22 mouse cellular contexts compared by ENCODE assay signal in genomic region chr3:139069539-139069938, GRCm38 (mm10). TPM values are rescaled to one million over a fixed set of nuclear protein-coding genes. Genes with fewer than 3 reads are reported as not detected.
DNase-seq lines count a peak whose midpoint lies in the region; ATAC-seq and TF ChIP-seq lines count a peak whose summit lies in the region.
"Had no signal": no experiment of that assay in that cellular context is flagged by ENCODE, and none has a peak within 500 bp of the region (broad histone marks: within the 10 kb centered on the region; RNA-seq: fewer than 3 reads in every experiment).

No protein-coding gene starts in this region.

- H3K27me3 ChIP-seq in megakaryocyte, embryonic 14.5 days (replicated peaks) = no peaks in the 10 kb centered on the region
- no peaks in the 10 kb centered on the region for H3K27me3 ChIP-seq in splenic B cell, adult 2 months (ENCODE audit: control insufficient read depth, insufficient read depth, low read length, poor library complexity, severe bottlenecking)
- no peaks in the 10 kb centered on the region for H3K27me3 ChIP-seq in forebrain, embryonic 11.5 days (ENCODE audit: control insufficient read depth, insufficient read depth, low read length)
- H3K27me3 ChIP-seq: embryonic facial prominence, embryonic 13.5 days; forebrain, embryonic 15.5 days; heart, embryonic 13.5 days; hindbrain, embryonic 13.5 days had no signal

- no peaks in the 10 kb centered on the region for H3K9me3 ChIP-seq in megakaryocyte, embryonic 14.5 days
- H3K9me3 ChIP-seq in forebrain, embryonic 11.5 days (ENCODE audit: control insufficient read depth, low read length) = no peaks in the 10 kb centered on the region
- H3K9me3 ChIP-seq: embryonic facial prominence, embryonic 13.5 days; forebrain, embryonic 15.5 days; G1E; heart, embryonic 13.5 days; hindbrain, embryonic 13.5 days had no signal

- WGBS in forebrain, embryonic 11.5 days = 81% methylated on average over 4 of the region's 4 CpGs

- H3K9ac ChIP-seq in forebrain, embryonic 11.5 days (ENCODE audit: low read length) = no peak overlapping the region
- H3K9ac ChIP-seq: embryonic facial prominence, embryonic 13.5 days; forebrain, embryonic 15.5 days; heart, embryonic 13.5 days; hindbrain, embryonic 13.5 days had no signal

- peak overlapping the region; percentile 80 for H3K27ac ChIP-seq in gastrocnemius, adult 2 months
- H3K27ac ChIP-seq in forebrain, embryonic 11.5 days (ENCODE audit: low read depth, low read length) = no peak overlapping the region
- H3K27ac ChIP-seq: embryonic facial prominence, embryonic 13.5 days; forebrain, embryonic 15.5 days; heart, embryonic 13.5 days; hindbrain, embryonic 13.5 days had no signal

- peaks cover 24% of the 10 kb centered on the region for H3K4me1 ChIP-seq in megakaryocyte, embryonic 14.5 days
- peaks cover 8% of the 10 kb centered on the region; the same call in 1 of the 2 replicates for H3K4me1 ChIP-seq in forebrain, embryonic 11.5 days (replicated peaks; ENCODE audit: control insufficient read depth, insufficient read depth, low read length)

- H3K4me2 ChIP-seq in forebrain, embryonic 11.5 days (ENCODE audit: low read depth, low read length, severe bottlenecking) = no peak overlapping the region
- H3K4me2 ChIP-seq: embryonic facial prominence, embryonic 13.5 days; forebrain, embryonic 15.5 days; heart, embryonic 13.5 days; hindbrain, embryonic 13.5 days; liver, embryonic 11.5 days had no signal

- H3K36me3 ChIP-seq in megakaryocyte, embryonic 14.5 days (replicated peaks; ENCODE audit: low read length) = peaks cover 9% of the 10 kb centered on the region
- H3K36me3 ChIP-seq in splenic B cell, adult 2 months (ENCODE audit: control insufficient read depth, insufficient read depth, low read length, poor library complexity, severe bottlenecking) = no peaks in the 10 kb centered on the region
- no peaks in the 10 kb centered on the region for H3K36me3 ChIP-seq in forebrain, embryonic 11.5 days (ENCODE audit: control insufficient read depth, insufficient read depth, low read length)
- H3K36me3 ChIP-seq: embryonic facial prominence, embryonic 13.5 days; forebrain, embryonic 15.5 days; hindbrain, embryonic 13.5 days had no signal

- no peak for ATAC-seq in megakaryocyte, adult 5-6 weeks (ENCODE audit: poor library complexity, severe bottlenecking)
- ATAC-seq in forebrain, embryonic 11.5 days (replicated peaks; ENCODE audit: low FRiP score) = no peak
- ATAC-seq: forebrain, embryonic 15.5 days; inflammation-experienced regulatory T-cells, adult 6 months had no signal

- intact Hi-C loops in gastrocnemius, adult 2 months (cut with DNase I) = no loop called here

- DNase-seq in cerebellum, adult 11 months = peak; percentile 23
- DNase-seq in cerebellum, postnatal 10 days = no peak
- DNase-seq in gastrocnemius, adult 2 months = peak; percentile 74
- peak; percentile 11 for DNase-seq in splenic B cell, adult 2 months (ENCODE audit: low read depth, low spot score)
- DNase-seq in forebrain, embryonic 11.5 days (ENCODE audit: low spot score) = no peak
- DNase-seq in MN1 (ENCODE audit: low spot score) = no peak
- DNase-seq: adrenal gland, postnatal 25 days; heart, adult 18-20 months; kidney, postnatal 10 days; lung, adult 18-20 months; lung, postnatal 14 days; spleen, adult 18-20 months; thymus, adult 18-20 months had no signal

- peak overlapping the region; percentile 11 for H3K4me3 ChIP-seq in megakaryocyte, embryonic 14.5 days (replicated peaks)
- H3K4me3 ChIP-seq in gastrocnemius, adult 2 months = no peak overlapping the region
- H3K4me3 ChIP-seq in forebrain, embryonic 11.5 days (ENCODE audit: low read depth, low read length) = no peak overlapping the region
- H3K4me3 ChIP-seq: embryonic facial prominence, embryonic 13.5 days; forebrain, embryonic 15.5 days; heart, embryonic 13.5 days; hindbrain, embryonic 13.5 days had no signal

- no peak for TF ChIP-seq CTCF in gastrocnemius, adult 2 months (IDR thresholded peaks at IDR 0.05)

RNA-seq across cellular contexts. Expression of gene Rap1gds1, which starts 5.5 kb away (rescaled TPM):
- 5.4 and 5.7 TPM in 2 replicates for polyA plus RNA-seq in megakaryocyte, embryonic 14.5 days (2012; ENCODE audit: insufficient read depth, low replicate concordance)
- 66.8 and 70.0 TPM in 2 replicates for total RNA-seq in megakaryocyte, adult 5-6 weeks (2015)
- total RNA-seq in megakaryocyte, adult 5-6 weeks (2017) = 34.1 and 45.3 TPM in 2 replicates
- 10 to 100 TPM; 41.3 to 44.5 TPM for total RNA-seq in gastrocnemius, adult 2 months (2021)
- polyA plus RNA-seq in forebrain, embryonic 11.5 days (2014; fragmentation: Nextera tagmentation; extraction: Ambion mirVana) = 67.8 and 67.9 TPM in 2 replicates

Comparison
In these comparisons a context has a peak if more than half of its experiments do, and no peak if none do; other contexts are left out.
1. DNase-seq: peak in cerebellum, adult 11 months (single experiment), gastrocnemius, adult 2 months (single experiment) and splenic B cell, adult 2 months (single experiment); none in cerebellum, postnatal 10 days (0 of 2), forebrain, embryonic 11.5 days (single experiment) and MN1 (single experiment).